Mouse (Mus musculus) stomach, postnatal 0 days (tissue): ENCODE data around the gene Efcab9. TPM values are rescaled to one million over a fixed set of nuclear protein-coding genes. Genes with fewer than 3 reads are reported as not detected.
A peak's percentile ranks its signal among the peaks of the same experiment; 100 is the strongest.

Source experiments
- ATAC-seq: fragments of 200-750 bp; cut with Nextera tagmentation; 2 replicates; pipeline ENCODE4 v1.8.0; 2017; ENCODE audit not compliant: low FRiP score, low TSS enrichment
- DNase-seq: peaks from one replicate; pipeline ENCODE4 v3.0.0-alpha.2; 2016; ENCODE audit warnings: low spot score
- H3K27ac ChIP-seq: fragments of 300-500 bp; sonication (generic); replicated peaks from 2 replicates; pipeline ENCODE4 v1.5.1; 2014; ENCODE audit warnings: mild to moderate bottlenecking, control low read depth
- H3K27me3 ChIP-seq: fragments of 300-500 bp; sonication (generic); 2 replicates; pipeline ENCODE4 v1.6.1; 2014; ENCODE audit warnings: low read length; ENCODE audit not compliant: control insufficient read depth, insufficient read depth
- H3K36me3 ChIP-seq: fragments of 300-500 bp; sonication (generic); 2 replicates; pipeline ENCODE4 v1.6.1; 2014; ENCODE audit warnings: low read length, mixed read lengths; ENCODE audit not compliant: control insufficient read depth, insufficient read depth
- H3K4me1 ChIP-seq: fragments of 300-500 bp; sonication (generic); replicated peaks from 2 replicates; pipeline ENCODE4 v1.6.1; 2014; ENCODE audit warnings: antibody characterized with exemption; ENCODE audit not compliant: control insufficient read depth, insufficient read depth
- H3K4me2 ChIP-seq: fragments of 300-500 bp; sonication (generic); replicated peaks from 2 replicates; pipeline ENCODE4 v1.6.1; 2014; ENCODE audit warnings: low read depth, mild to moderate bottlenecking, control low read depth, moderate library complexity
- H3K4me3 ChIP-seq: fragments of 300-500 bp; sonication (generic); 2 replicates; pipeline ENCODE4 v1.5.1; 2014; ENCODE audit warnings: low read depth, low read length, control low read depth
- H3K9ac ChIP-seq: fragments of 300-500 bp; sonication (generic); 2 replicates; pipeline ENCODE4 v1.6.1; 2014; ENCODE audit warnings: mild to moderate bottlenecking, low read length, control low read depth, mixed read lengths
- H3K9me3 ChIP-seq: fragments of 300-500 bp; sonication (generic); 2 replicates; pipeline ENCODE4 v1.6.1; 2016; ENCODE audit warnings: low read length; ENCODE audit not compliant: control insufficient read depth
- CTCF ChIP-seq: IDR thresholded peaks from 2 replicates; pipeline ENCODE4 v1.5.1; 2016; ENCODE audit warnings: antibody characterized with exemption, low read depth, mild to moderate bottlenecking, moderate library complexity
- EP300 ChIP-seq: optimal IDR thresholded peaks from 2 replicates; pipeline ENCODE3; 2016; ENCODE audit warnings: antibody characterized with exemption
- WGBS: fragments of 180-500 bp; shearing (Covaris S2); extraction: QIAGEN DNeasy Blood & Tissue Kit; methylation state at CpG from one replicate; pipeline ENCODE4 v1.1.7; 2014; 5-methylcytosine and 5-hydroxymethylcytosine counted together
- polyA plus RNA-seq: library from polyadenylated mRNA; unstranded; fragments of >200 nt; fragmentation: Nextera tagmentation; extraction: Ambion mirVana; gene quantifications from 2 replicates; pipeline ENCODE4 v1.2.1, GENCODE M21; 2015

Gene Efcab9
- polyA plus RNA-seq, 1 experiment from 2014 or later: 0.16 TPM

GRCm38 (mm10) chr11:32560015-32560770, 28.3 kb upstream of the Efcab9 start:
- Histone ChIP-seq H3K9ac (no peak overlapping the region), H3K4me2 (no peak overlapping the region), H3K9me3 (no peaks in the 10 kb centered on the region), H3K4me3 (no peak overlapping the region), H3K36me3 (no peaks in the 10 kb centered on the region), H3K27ac (no peak overlapping the region), H3K4me1 (no peaks in the 10 kb centered on the region), H3K27me3 (no peaks in the 10 kb centered on the region)
- TF ChIP-seq CTCF: no peak
- no peak for TF ChIP-seq EP300
- no peak for ATAC-seq
- WGBS: 84% methylated on average over 12 of the region's 12 CpGs
- no peak for DNase-seq

GRCm38 (mm10) chr11:32558677-32559076, 26.8 kb upstream of the Efcab9 start:
- DNase-seq (no peak), ATAC-seq (no peak)
- Histone ChIP-seq H3K9ac (no peak overlapping the region), H3K4me3 (no peak overlapping the region), H3K27me3 (no peaks in the 10 kb centered on the region), H3K36me3 (no peaks in the 10 kb centered on the region), H3K4me1 (no peaks in the 10 kb centered on the region), H3K9me3 (no peaks in the 10 kb centered on the region), H3K4me2 (no peak overlapping the region), H3K27ac (no peak overlapping the region)
- TF ChIP-seq CTCF (no peak), EP300 (no peak)
- 23% methylated on average over 8 of the region's 8 CpGs for WGBS

DNA sequence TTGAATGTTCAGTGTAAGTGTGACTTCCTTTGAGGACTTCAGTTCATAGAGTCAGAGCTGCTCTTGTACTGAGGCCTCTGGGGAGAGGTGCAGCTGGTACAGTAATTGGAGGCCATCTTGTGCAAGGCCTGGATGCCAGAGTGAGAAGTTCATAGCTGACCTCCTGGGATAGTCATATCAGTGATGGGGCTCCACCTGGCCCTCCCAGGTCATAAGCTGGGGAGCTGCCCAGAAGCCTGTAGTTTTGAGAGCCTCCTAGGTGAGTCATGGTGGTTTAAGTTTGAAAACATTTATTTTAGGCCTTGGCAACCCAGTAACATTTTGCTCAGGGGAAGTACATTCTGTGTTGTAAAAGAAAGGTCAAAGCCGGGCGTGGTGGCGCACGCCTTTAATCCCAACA, 26.1 kb upstream of the Efcab9 start:
- WGBS: 83% methylated on average over 4 of the region's 4 CpGs
- Histone ChIP-seq H3K4me1 (no peaks in the 10 kb centered on the region), H3K4me2 (no peak overlapping the region), H3K4me3 (no peak overlapping the region), H3K36me3 (no peaks in the 10 kb centered on the region), H3K9ac (no peak overlapping the region), H3K9me3 (no peaks in the 10 kb centered on the region), H3K27me3 (no peaks in the 10 kb centered on the region), H3K27ac (no peak overlapping the region)
- ATAC-seq: peak; percentile 45; the same call in 1 of the 2 replicates
- TF ChIP-seq EP300 (no peak), CTCF (no peak)
- peak; percentile 25 for DNase-seq

DNA sequence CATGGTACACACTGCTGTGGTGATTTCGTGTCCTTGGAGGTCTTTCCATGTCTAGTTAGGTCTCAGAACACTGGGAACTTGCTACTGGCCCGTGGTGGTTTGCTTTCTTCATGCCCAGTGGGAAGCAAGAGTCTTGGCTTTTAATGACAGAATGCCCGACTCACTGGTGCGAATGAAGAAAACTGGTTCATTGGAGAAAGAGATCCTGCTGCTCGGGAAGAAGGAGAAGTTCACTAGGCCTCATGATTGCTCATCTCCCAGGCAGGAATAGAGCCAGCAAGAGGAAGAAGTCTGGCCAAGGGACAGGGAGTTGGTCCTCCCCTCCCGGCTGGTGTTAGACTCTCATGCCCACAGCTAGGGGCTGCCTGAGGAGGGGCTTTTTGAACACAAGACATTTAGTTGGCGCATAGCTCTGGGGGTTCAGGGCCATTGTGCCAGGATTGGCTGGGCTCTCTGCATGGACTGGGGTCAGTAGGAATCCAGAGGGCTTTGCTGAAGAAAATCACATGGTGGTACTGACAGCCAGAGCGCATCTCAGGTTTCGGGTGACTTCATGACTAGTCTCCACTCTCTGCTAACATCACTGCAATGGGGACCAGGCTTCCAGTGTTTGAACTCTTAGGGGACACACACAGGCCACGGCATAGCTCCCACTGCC, 24.6 kb upstream of the Efcab9 start:
- Histone ChIP-seq H3K27ac (no peak overlapping the region), H3K4me3 (no peak overlapping the region), H3K9me3 (no peaks in the 10 kb centered on the region), H3K9ac (no peak overlapping the region; the same call in 1 of the 2 replicates), H3K4me1 (no peaks in the 10 kb centered on the region; the same call in 1 of the 2 replicates), H3K4me2 (no peak overlapping the region), H3K27me3 (no peaks in the 10 kb centered on the region), H3K36me3 (no peaks in the 10 kb centered on the region)
- no peak for ATAC-seq
- DNase-seq: no peak
- TF ChIP-seq CTCF: no peak
- TF ChIP-seq EP300: no peak
- WGBS: 80% methylated on average over 10 of the region's 10 CpGs

GRCm38 (mm10) chr11:32555103-32555689, 23.3 kb upstream of the Efcab9 start:
- no peak overlapping the region for H3K4me2 ChIP-seq
- no peak overlapping the region for H3K9ac ChIP-seq
- 86% methylated on average over 12 of the region's 12 CpGs for WGBS
- DNase-seq: no peak
- no peak overlapping the region for H3K4me3 ChIP-seq
- H3K4me1 ChIP-seq: peaks cover 2% of the 10 kb centered on the region; the same call in 1 of the 2 replicates
- TF ChIP-seq CTCF (no peak), EP300 (no peak)
- no peaks in the 10 kb centered on the region for H3K36me3 ChIP-seq
- H3K9me3 ChIP-seq: no peaks in the 10 kb centered on the region
- H3K27ac ChIP-seq: no peak overlapping the region
- no peaks in the 10 kb centered on the region for H3K27me3 ChIP-seq
- ATAC-seq: no peak
